Mouse (Mus musculus): ENCODE results near the gene Tfec. TPM values are rescaled to one million over a fixed set of nuclear protein-coding genes. Genes with fewer than 3 reads are reported as not detected.

Gene Tfec
- polyA plus RNA-seq, 1 experiment = 0.60 TPM

GRCm38 (mm10) chr6:16785166-16785565 is 113.1 kb downstream of the Tfec start:
- TF ChIP-seq POLR2A (IDR thresholded peaks at IDR 0.05; ENCODE audit: borderline replicate concordance, extremely low read depth, insufficient read depth, insufficient read length, poor library complexity, severe bottlenecking) = no peak
- no peak for TF ChIP-seq CTCF (IDR thresholded peaks at IDR 0.05; ENCODE audit: borderline replicate concordance, extremely low read depth, insufficient read depth, insufficient read length)
- DNase-seq (ENCODE audit: low read depth) = no peak

Other genes with a start within 250 kb of the Tfec start
- 36.8 and 44.5 TPM in 2 replicates for gene Tes, start 166.7 kb upstream of the Tfec start, polyA plus RNA-seq (2012; rRNA removed)